Mouse (Mus musculus): ENCODE data around the gene Olfr1373.
"Not testable (repeated sequence)": the region's sequence is repeated elsewhere in the genome, so short reads cannot be mapped to it uniquely, and the experiment has no call there.

Gene Olfr1373

DNA sequence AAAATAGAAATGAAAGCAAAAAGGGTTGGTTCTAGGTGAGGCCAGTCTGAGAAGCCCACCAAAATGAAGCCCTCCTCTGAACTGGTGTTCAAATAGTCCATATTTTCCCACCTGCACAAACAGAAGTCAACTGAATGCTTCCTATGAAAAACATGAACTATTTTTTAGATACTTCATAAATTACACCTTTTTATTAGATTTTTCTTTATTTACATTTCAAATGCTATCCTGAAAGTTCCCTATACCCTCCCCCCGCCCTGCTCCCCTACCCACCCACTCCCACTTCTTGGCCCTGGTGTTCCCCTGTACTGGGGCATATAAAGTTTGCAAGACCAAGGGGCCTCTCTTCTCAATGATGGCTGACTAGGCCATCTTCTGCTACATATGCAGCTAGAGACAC is at the start of gene Olfr1373:
Gene Olfr1373, minus strand, starts transcription at position 101 of the 400 bp plus-strand sequence.
- H3K4me3 ChIP-seq (replicated peaks; ENCODE audit: low read length); H3K4me1 ChIP-seq (replicated peaks; ENCODE audit: low read depth, low read length); H3K27me3 ChIP-seq (ENCODE audit: insufficient read depth, low read length); H3K36me3 ChIP-seq (ENCODE audit: insufficient read depth, low read length); H3K9me3 ChIP-seq (ENCODE audit: low read length): not testable (repeated sequence)

DNA sequence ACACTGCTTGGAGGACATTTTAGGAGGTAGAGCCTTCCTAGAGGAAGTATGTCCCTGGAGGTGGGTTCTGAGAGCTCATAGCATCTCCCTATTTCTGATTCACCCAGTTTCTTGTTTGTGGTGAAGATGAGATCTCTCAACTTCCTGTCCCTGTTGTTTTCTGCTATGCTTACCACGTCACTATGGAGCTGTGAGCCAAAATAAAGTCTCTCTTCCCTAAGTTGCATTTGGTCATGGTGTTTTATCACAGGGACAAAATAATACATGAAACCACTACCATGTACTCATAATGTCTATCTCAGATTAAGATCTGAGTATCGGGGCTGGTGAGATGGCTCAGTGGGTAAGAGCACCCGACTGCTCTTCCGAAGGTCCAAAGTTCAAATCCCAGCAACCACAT is 35.3 kb upstream of the Olfr1373 start:
- not testable (repeated sequence) for H3K4me3 ChIP-seq (replicated peaks; ENCODE audit: low read length); H3K9me3 ChIP-seq (ENCODE audit: low read length); H3K27me3 ChIP-seq (ENCODE audit: insufficient read depth, low read length); H3K4me1 ChIP-seq (replicated peaks; ENCODE audit: low read depth, low read length); H3K36me3 ChIP-seq (ENCODE audit: insufficient read depth, low read length)

- H3K4me1 ChIP-seq (replicated peaks; ENCODE audit: low read depth, low read length); H3K9me3 ChIP-seq (ENCODE audit: low read length); H3K4me3 ChIP-seq (replicated peaks; ENCODE audit: low read length); H3K27me3 ChIP-seq (ENCODE audit: insufficient read depth, low read length); H3K36me3 ChIP-seq (ENCODE audit: insufficient read depth, low read length): not testable (repeated sequence)
These were observed 34.6 kb upstream of the Olfr1373 start for GRCm38 (mm10) chr11:52179897-52180296.

DNA sequence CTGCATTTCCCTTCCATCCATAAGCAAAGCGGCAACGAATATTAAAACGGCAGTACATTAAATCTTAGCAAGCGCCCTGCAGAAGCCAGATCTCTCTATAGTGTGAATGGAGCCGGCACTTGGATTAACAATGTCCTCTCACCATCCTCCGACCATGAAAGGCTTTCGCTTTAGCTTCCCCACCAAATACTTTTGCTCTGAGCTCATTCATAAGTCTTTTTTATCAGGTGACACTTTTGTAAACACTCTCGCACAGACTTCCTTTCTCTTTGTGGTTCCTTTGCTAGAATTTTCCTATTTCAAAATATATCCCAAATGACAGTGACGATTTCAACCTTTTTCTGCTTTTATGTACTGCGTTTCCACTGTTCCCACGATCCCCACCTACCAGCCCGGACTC is 23.1 kb upstream of the Olfr1373 start:
- H3K27me3 ChIP-seq (ENCODE audit: insufficient read depth, low read length), result peaks cover 61% of the 10 kb centered on the region
- peak overlapping the region; percentile 82 for H3K4me3 ChIP-seq (replicated peaks; ENCODE audit: low read length)
- no peak for TF ChIP-seq CTCF (conservative IDR thresholded peaks at IDR 0.05; ENCODE audit: low read length)
- TF ChIP-seq POU5F1 (IDR thresholded peaks at IDR 0.05; ENCODE audit: borderline replicate concordance, low read length), result no peak
- no peak for TF ChIP-seq NANOG (IDR thresholded peaks at IDR 0.05; ENCODE audit: borderline replicate concordance, low read length)
- H3K4me1 ChIP-seq (replicated peaks; ENCODE audit: low read depth, low read length), result peaks cover 20% of the 10 kb centered on the region
- H3K36me3 ChIP-seq (ENCODE audit: insufficient read depth, low read length), result no peaks in the 10 kb centered on the region
- no peaks in the 10 kb centered on the region for H3K9me3 ChIP-seq (ENCODE audit: low read length)

DNA sequence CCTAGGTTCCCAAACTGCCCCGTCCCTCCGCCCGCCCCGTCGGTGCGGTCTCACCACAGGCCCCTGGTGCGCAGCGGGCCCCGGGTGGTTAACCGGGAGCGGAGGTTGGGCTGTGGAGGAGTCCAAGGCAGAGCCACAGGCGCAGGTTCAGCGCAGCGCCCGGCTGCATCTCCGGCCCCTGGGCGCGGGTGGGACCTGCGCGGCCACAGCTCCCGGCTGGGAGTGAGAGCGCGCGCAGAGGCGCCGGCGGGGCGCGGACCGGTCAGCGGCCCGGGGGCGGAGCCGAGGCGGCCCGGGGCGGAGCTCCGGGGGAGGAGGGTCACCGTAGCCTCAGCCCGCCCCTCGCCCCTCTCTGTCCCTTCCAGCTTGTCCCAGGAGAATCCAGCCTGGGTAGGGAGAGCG is 22.6 kb upstream of the Olfr1373 start:
- not testable (repeated sequence) for H3K9me3 ChIP-seq (ENCODE audit: low read length)

GRCm38 (mm10) chr11:52167126-52167525 is 21.8 kb upstream of the Olfr1373 start:
- H3K4me1 ChIP-seq (replicated peaks; ENCODE audit: low read depth, low read length), result peaks cover 20% of the 10 kb centered on the region
- H3K9me3 ChIP-seq (ENCODE audit: low read length), result peaks cover 9% of the 10 kb centered on the region
- peaks cover 60% of the 10 kb centered on the region for H3K27me3 ChIP-seq (ENCODE audit: insufficient read depth, low read length)
- H3K36me3 ChIP-seq (ENCODE audit: insufficient read depth, low read length), result no peaks in the 10 kb centered on the region
- H3K4me3 ChIP-seq (replicated peaks; ENCODE audit: low read length), result peak overlapping the region; percentile 82
- no peak for TF ChIP-seq CTCF (conservative IDR thresholded peaks at IDR 0.05; ENCODE audit: low read length)
- no peak for TF ChIP-seq NANOG (IDR thresholded peaks at IDR 0.05; ENCODE audit: borderline replicate concordance, low read length)
- no peak for TF ChIP-seq POU5F1 (IDR thresholded peaks at IDR 0.05; ENCODE audit: borderline replicate concordance, low read length)

More for the DNA sequence above, 22.6 kb upstream of the Olfr1373 start:
- H3K4me3 ChIP-seq (replicated peaks; ENCODE audit: low read length), result peak overlapping the region; percentile 82
- H3K27me3 ChIP-seq (ENCODE audit: insufficient read depth, low read length), result peaks cover 60% of the 10 kb centered on the region
- peaks cover 20% of the 10 kb centered on the region for H3K4me1 ChIP-seq (replicated peaks; ENCODE audit: low read depth, low read length)
- not testable (repeated sequence) for H3K36me3 ChIP-seq (ENCODE audit: insufficient read depth, low read length)

DNA sequence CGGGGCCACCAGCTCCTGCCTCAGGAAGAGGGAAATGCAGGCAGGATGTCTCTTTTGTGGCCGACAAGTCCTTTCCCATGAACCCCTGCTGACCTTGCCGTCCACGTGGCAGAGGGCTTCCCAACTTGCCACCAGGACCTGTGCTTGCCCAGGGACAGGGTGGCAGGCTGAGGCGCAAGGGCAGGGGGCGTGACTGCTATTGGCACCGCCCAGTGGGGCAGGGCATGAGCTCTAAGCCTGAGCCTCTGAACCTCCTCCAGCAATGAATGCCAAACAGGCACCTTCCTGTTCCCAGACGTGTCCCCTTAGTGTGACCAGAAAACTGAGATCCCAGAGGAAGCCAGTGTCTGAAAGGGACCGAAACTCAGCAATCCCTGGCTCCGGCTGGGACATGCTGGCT is 18.6 kb upstream of the Olfr1373 start:
- Histone ChIP-seq H3K4me1 (replicated peaks; ENCODE audit: low read depth, low read length) (peaks cover 20% of the 10 kb centered on the region), H3K9me3 (ENCODE audit: low read length) (peaks cover 12% of the 10 kb centered on the region), H3K4me3 (replicated peaks; ENCODE audit: low read length) (no peak overlapping the region), H3K36me3 (ENCODE audit: insufficient read depth, low read length) (no peaks in the 10 kb centered on the region), H3K27me3 (ENCODE audit: insufficient read depth, low read length) (peaks cover 36% of the 10 kb centered on the region)
- no peak for TF ChIP-seq POU5F1 (IDR thresholded peaks at IDR 0.05; ENCODE audit: borderline replicate concordance, low read length)

- H3K4me1 ChIP-seq (replicated peaks; ENCODE audit: low read depth, low read length); H3K36me3 ChIP-seq (ENCODE audit: insufficient read depth, low read length); H3K4me3 ChIP-seq (replicated peaks; ENCODE audit: low read length); H3K27me3 ChIP-seq (ENCODE audit: insufficient read depth, low read length); H3K9me3 ChIP-seq (ENCODE audit: low read length): not testable (repeated sequence)
- peak; percentile 41 for TF ChIP-seq CTCF (conservative IDR thresholded peaks at IDR 0.05; ENCODE audit: low read length)
These were observed 1.7 kb downstream of the Olfr1373 start for GRCm38 (mm10) chr11:52143675-52144074.

DNA sequence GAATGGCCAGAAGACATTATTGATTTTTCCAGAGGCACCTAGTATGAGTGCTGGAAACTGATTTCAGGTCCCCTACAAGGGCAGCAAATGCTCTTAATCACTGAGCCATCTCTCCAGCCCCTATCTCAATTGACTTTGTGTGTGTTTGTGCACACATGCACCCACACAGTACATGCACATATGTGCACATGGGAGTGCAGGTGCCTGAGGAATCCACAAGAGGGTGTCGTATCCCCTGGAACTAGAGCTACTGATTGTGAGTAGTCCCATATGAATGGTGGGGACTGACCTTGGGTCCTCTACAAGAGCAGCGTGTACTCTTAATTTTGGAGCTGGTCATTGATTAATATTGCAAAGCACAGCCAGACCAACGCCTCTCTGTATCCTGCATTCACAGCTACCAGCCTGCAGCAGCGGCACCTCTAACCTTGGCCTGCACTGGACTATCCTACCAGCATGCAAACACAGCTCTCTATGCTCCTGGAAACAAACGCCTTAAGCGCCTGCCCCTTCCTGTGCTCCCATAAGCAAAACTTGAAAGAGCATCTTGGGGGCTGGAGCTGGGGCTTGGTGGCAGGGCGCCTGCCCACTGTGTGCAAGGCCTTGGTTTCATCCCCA is 14.8 kb downstream of the Olfr1373 start:
- peak; percentile 51 for TF ChIP-seq CTCF (conservative IDR thresholded peaks at IDR 0.05; ENCODE audit: low read length)
- no peak for TF ChIP-seq NANOG (IDR thresholded peaks at IDR 0.05; ENCODE audit: borderline replicate concordance, low read length)
- Histone ChIP-seq H3K27me3 (ENCODE audit: insufficient read depth, low read length) (no peaks in the 10 kb centered on the region), H3K4me1 (replicated peaks; ENCODE audit: low read depth, low read length) (peaks cover 13% of the 10 kb centered on the region; the same call in 1 of the 2 replicates), H3K9me3 (ENCODE audit: low read length) (peaks cover 18% of the 10 kb centered on the region), H3K36me3 (ENCODE audit: insufficient read depth, low read length) (peaks cover 20% of the 10 kb centered on the region), H3K4me3 (replicated peaks; ENCODE audit: low read length) (no peak overlapping the region)

All from E14TG2a.4 (cell line).